Mouse (Mus musculus): ENCODE data around the gene Mtrf1. TPM values are rescaled to one million over a fixed set of nuclear protein-coding genes. Genes with fewer than 3 reads are reported as not detected.

Mtrf1 gene
- total RNA-seq (2023), result 1 to 10 TPM; 1.7 to 2.9 TPM

GRCm38 (mm10) chr14:79397321-79398122 lies at the start of gene Mtrf1:
Mtrf1 (plus strand) TSS chr14:79397772.

GRCm38 (mm10) chr14:79390265-79390926 lies 7.2 kb upstream of the Mtrf1 start, which contains the start of gene Naa16:
Naa16 (minus strand) TSS chr14:79390778.

GRCm38 (mm10) chr14:79425979-79426729 lies 28.6 kb downstream of the Mtrf1 start, which contains the start of gene Kbtbd7:
Kbtbd7 (plus strand) TSS chr14:79426511.

GRCm38 (mm10) chr14:79451681-79452590 lies 54.4 kb downstream of the Mtrf1 start, which contains the start of gene Kbtbd6:
Kbtbd6 (plus strand) TSS chr14:79451835.

Other genes with a start within 250 kb of the Mtrf1 start
- gene Zfp957, start 150.4 kb upstream of the Mtrf1 start, total RNA-seq (2023), result not detected
- gene Rgcc, start 96.1 kb upstream of the Mtrf1 start, total RNA-seq (2023), result 10 to 100 TPM in 1 of 2 experiments, 1 to 10 TPM in 1; 6.6 to 15.9 TPM
- gene Naa16, start 7.0 kb upstream of the Mtrf1 start, total RNA-seq (2023), result 10 to 100 TPM; 50.8 to 53.3 TPM
- 10 to 100 TPM; 18.5 to 20.6 TPM for gene Kbtbd7, start 28.7 kb downstream of the Mtrf1 start, total RNA-seq (2023)
- gene Kbtbd6, start 54.1 kb downstream of the Mtrf1 start, total RNA-seq (2023), result under 1 TPM; 0.39 to 0.70 TPM
- 100 to 1,000 TPM; 194 to 200 TPM for gene Elf1, start 83.4 kb downstream of the Mtrf1 start, total RNA-seq (2023)
- gene Wbp4, start 83.7 kb downstream of the Mtrf1 start, total RNA-seq (2023), result 10 to 100 TPM; 33.3 to 33.6 TPM
- 10 to 100 TPM; 54.9 to 71.3 TPM for gene Sugt1, start 189.9 kb downstream of the Mtrf1 start, total RNA-seq (2023)